ENCODE assay signal across 12 mouse cellular contexts in genomic region chr9:41587762-41588161, GRCm38 (mm10).
DNase-seq lines count a peak whose midpoint lies in the region; ATAC-seq and TF ChIP-seq lines count a peak whose summit lies in the region.
"Had no signal": no experiment of that assay in that cellular context is flagged by ENCODE, and none has a peak within 500 bp of the region (broad histone marks: within the 10 kb centered on the region; RNA-seq: fewer than 3 reads in every experiment).

No protein-coding gene starts in this region.

- peak overlapping the region; percentile 50; the same call in 1 of the 2 replicates for H3K9ac ChIP-seq in embryonic facial prominence, embryonic 11.5 days (replicated peaks; ENCODE audit: low read length)
- H3K9ac ChIP-seq in hindbrain, embryonic 14.5 days = peak overlapping the region; percentile 100
- H3K9ac ChIP-seq in midbrain, embryonic 15.5 days = peak overlapping the region; percentile 71
- H3K9ac ChIP-seq in intestine, postnatal 0 days (ENCODE audit: low read depth, low read length) = no peak overlapping the region

- no peaks in the 10 kb centered on the region for H3K4me1 ChIP-seq in embryonic facial prominence, embryonic 11.5 days (ENCODE audit: control insufficient read depth, insufficient read depth, low read length)
- H3K4me1 ChIP-seq in embryonic facial prominence, embryonic 10.5 days = peaks cover 45% of the 10 kb centered on the region
- peaks cover 51% of the 10 kb centered on the region for H3K4me1 ChIP-seq in hindbrain, embryonic 14.5 days (replicated peaks; ENCODE audit: control insufficient read depth, insufficient read depth, low read length)
- H3K4me1 ChIP-seq in midbrain, embryonic 15.5 days = peaks cover 43% of the 10 kb centered on the region
- no peaks in the 10 kb centered on the region for H3K4me1 ChIP-seq in intestine, postnatal 0 days (replicated peaks; ENCODE audit: control insufficient read depth, insufficient read depth, low read length)
- H3K4me1 ChIP-seq: heart, embryonic 10.5 days had no signal

- no peak overlapping the region for H3K4me2 ChIP-seq in embryonic facial prominence, embryonic 11.5 days (ENCODE audit: low read depth, low read length)
- peak overlapping the region; percentile 98 for H3K4me2 ChIP-seq in hindbrain, embryonic 14.5 days (replicated peaks)
- H3K4me2 ChIP-seq in midbrain, embryonic 15.5 days = peak overlapping the region; percentile 78
- no peak overlapping the region for H3K4me2 ChIP-seq in intestine, postnatal 0 days (replicated peaks; ENCODE audit: low read depth)

- H3K9me3 ChIP-seq in embryonic facial prominence, embryonic 11.5 days (replicated peaks; ENCODE audit: control insufficient read depth, low read length) = no peaks in the 10 kb centered on the region
- H3K9me3 ChIP-seq in embryonic facial prominence, embryonic 10.5 days = no peaks in the 10 kb centered on the region
- no peaks in the 10 kb centered on the region for H3K9me3 ChIP-seq in hindbrain, embryonic 14.5 days (ENCODE audit: control insufficient read depth, low read length)
- H3K9me3 ChIP-seq in midbrain, embryonic 15.5 days = no peaks in the 10 kb centered on the region
- no peaks in the 10 kb centered on the region for H3K9me3 ChIP-seq in intestine, postnatal 0 days (ENCODE audit: control insufficient read depth)
- H3K9me3 ChIP-seq: G1E; heart, embryonic 10.5 days had no signal

- no peak for TF ChIP-seq POLR2A in brain, embryonic 14.5 days (IDR thresholded peaks at IDR 0.05; ENCODE audit: borderline replicate concordance, extremely low read depth, insufficient read depth, insufficient read length, poor library complexity, severe bottlenecking)

- no peaks in the 10 kb centered on the region for H3K27me3 ChIP-seq in embryonic facial prominence, embryonic 11.5 days (ENCODE audit: control insufficient read depth, insufficient read depth, low read length)
- no peaks in the 10 kb centered on the region for H3K27me3 ChIP-seq in embryonic facial prominence, embryonic 10.5 days (replicated peaks; ENCODE audit: low read depth, poor library complexity, severe bottlenecking)
- no peaks in the 10 kb centered on the region for H3K27me3 ChIP-seq in hindbrain, embryonic 14.5 days (ENCODE audit: control insufficient read depth, insufficient read depth, low read length)
- no peaks in the 10 kb centered on the region for H3K27me3 ChIP-seq in midbrain, embryonic 15.5 days (replicated peaks)
- 0 out of 2 replicates have a peak, but pooled peaks cover 4% of the 10 kb centered on the region for H3K27me3 ChIP-seq in intestine, postnatal 0 days (replicated peaks; ENCODE audit: control insufficient read depth, insufficient read depth, low read length)

- 56% methylated on average over 4 of the region's 4 CpGs for WGBS in embryonic facial prominence, embryonic 11.5 days
- 62% methylated on average over 4 of the region's 4 CpGs for WGBS in embryonic facial prominence, embryonic 10.5 days
- 22% methylated on average over 4 of the region's 4 CpGs for WGBS in hindbrain, embryonic 14.5 days
- WGBS in midbrain, embryonic 15.5 days = 10% methylated on average over 4 of the region's 4 CpGs
- WGBS in intestine, postnatal 0 days = 61% methylated on average over 4 of the region's 4 CpGs

- no peak for ATAC-seq in embryonic facial prominence, embryonic 11.5 days (replicated peaks; ENCODE audit: insufficient number of reproducible peaks, low FRiP score, low TSS enrichment, low read depth)
- ATAC-seq in hindbrain, embryonic 14.5 days (ENCODE audit: low FRiP score) = no peak
- no peak for ATAC-seq in midbrain, embryonic 15.5 days (replicated peaks)
- no peak for ATAC-seq in intestine, postnatal 0 days

- DNase-seq in embryonic facial prominence, embryonic 11.5 days (ENCODE audit: low spot score) = no peak
- DNase-seq in embryonic facial prominence, embryonic 10.5 days (ENCODE audit: low spot score) = no peak
- DNase-seq in brain, embryonic 14.5 days (ENCODE audit: low read depth) = peak; percentile 76
- peak; percentile 60 for DNase-seq in hindbrain, embryonic 14.5 days (ENCODE audit: low spot score)
- DNase-seq in testis, postnatal 10 days (ENCODE audit: low spot score) = no peak
- no peak for DNase-seq in urinary bladder, postnatal 4 days (ENCODE audit: low spot score in 2 of 2)
- DNase-seq: cerebellum, postnatal 25 days; lung, postnatal 10 days had no signal

- no peak for TF ChIP-seq CTCF in brain, embryonic 14.5 days (IDR thresholded peaks at IDR 0.05; ENCODE audit: borderline replicate concordance, extremely low read depth, insufficient read depth, insufficient read length)
- no peak for TF ChIP-seq CTCF in intestine, postnatal 0 days (IDR thresholded peaks at IDR 0.05; ENCODE audit: low read depth)

- no peak overlapping the region; the same call in 1 of the 2 replicates for H3K27ac ChIP-seq in embryonic facial prominence, embryonic 11.5 days (replicated peaks; ENCODE audit: low read depth, low read length)
- H3K27ac ChIP-seq in embryonic facial prominence, embryonic 10.5 days (replicated peaks) = no peak overlapping the region
- H3K27ac ChIP-seq in hindbrain, embryonic 14.5 days = peak overlapping the region; percentile 99
- peak overlapping the region; percentile 97 for H3K27ac ChIP-seq in midbrain, embryonic 15.5 days
- no peak overlapping the region for H3K27ac ChIP-seq in intestine, postnatal 0 days (ENCODE audit: low read depth, low read length)
- H3K27ac ChIP-seq: heart, embryonic 10.5 days had no signal

- H3K36me3 ChIP-seq in embryonic facial prominence, embryonic 11.5 days (replicated peaks; ENCODE audit: control insufficient read depth, insufficient read depth, low read depth, low read length) = peaks cover 18% of the 10 kb centered on the region
- peaks cover 72% of the 10 kb centered on the region for H3K36me3 ChIP-seq in embryonic facial prominence, embryonic 10.5 days (replicated peaks)
- peaks cover 72% of the 10 kb centered on the region for H3K36me3 ChIP-seq in hindbrain, embryonic 14.5 days (replicated peaks; ENCODE audit: control insufficient read depth, insufficient read depth)
- peaks cover 17% of the 10 kb centered on the region; the same call in 1 of the 2 replicates for H3K36me3 ChIP-seq in midbrain, embryonic 15.5 days (replicated peaks)
- H3K36me3 ChIP-seq in intestine, postnatal 0 days (ENCODE audit: control insufficient read depth, insufficient read depth) = no peaks in the 10 kb centered on the region
- H3K36me3 ChIP-seq: G1E had no signal

- H3K4me3 ChIP-seq in embryonic facial prominence, embryonic 11.5 days (ENCODE audit: low read depth, low read length) = no peak overlapping the region
- no peak overlapping the region; the same call in 1 of the 2 replicates for H3K4me3 ChIP-seq in embryonic facial prominence, embryonic 10.5 days
- peak overlapping the region; percentile 76 for H3K4me3 ChIP-seq in hindbrain, embryonic 14.5 days (replicated peaks; ENCODE audit: low read length)
- peak overlapping the region; percentile 43 for H3K4me3 ChIP-seq in midbrain, embryonic 15.5 days
- no peak overlapping the region for H3K4me3 ChIP-seq in intestine, postnatal 0 days (ENCODE audit: low read depth, low read length)
- H3K4me3 ChIP-seq: heart, embryonic 10.5 days had no signal

Comparison
In these comparisons a context has a peak if more than half of its experiments do, and no peak if none do; other contexts are left out.
1. DNase-seq: peak in brain, embryonic 14.5 days (single experiment) and hindbrain, embryonic 14.5 days (single experiment); none in embryonic facial prominence, embryonic 11.5 days (single experiment), embryonic facial prominence, embryonic 10.5 days (single experiment), testis, postnatal 10 days (single experiment) and urinary bladder, postnatal 4 days (0 of 2).
2. H3K27ac ChIP-seq: peak in hindbrain, embryonic 14.5 days (single experiment) and midbrain, embryonic 15.5 days (single experiment); none in embryonic facial prominence, embryonic 11.5 days (single experiment), embryonic facial prominence, embryonic 10.5 days (single experiment) and intestine, postnatal 0 days (single experiment).
3. H3K4me2 ChIP-seq: peak in hindbrain, embryonic 14.5 days (single experiment) and midbrain, embryonic 15.5 days (single experiment); none in embryonic facial prominence, embryonic 11.5 days (single experiment) and intestine, postnatal 0 days (single experiment).
4. H3K4me3 ChIP-seq: peak in hindbrain, embryonic 14.5 days (single experiment) and midbrain, embryonic 15.5 days (single experiment); none in embryonic facial prominence, embryonic 11.5 days (single experiment), embryonic facial prominence, embryonic 10.5 days (single experiment) and intestine, postnatal 0 days (single experiment).